Mouse (Mus musculus) gastrocnemius, postnatal 10 days (tissue): Measurements from ENCODE around the gene Tmem164. TPM values are rescaled to one million over a fixed set of nuclear protein-coding genes. Genes with fewer than 3 reads are reported as not detected.

ENCODE experiments used
- DNase-seq: peaks from one replicate; pipeline ENCODE4 v3.0.0; 2021; ENCODE audit warnings: mixed read lengths
- microRNA-seq, 2 experiments: library from miRNA; unstranded; fragments of <30 nt; microRNA quantifications; one replicate each; pipeline ENCODE4 v1.2.0; 2021
- total RNA-seq, 2 experiments: library from RNA; stranded (reverse); gene quantifications; 2 replicates each; pipeline ENCODE4 v1.2.3; 2021

Gene Tmem164
- total RNA-seq, 2 experiments from 2014 or later: 9.8 to 11.7 TPM

DNA sequence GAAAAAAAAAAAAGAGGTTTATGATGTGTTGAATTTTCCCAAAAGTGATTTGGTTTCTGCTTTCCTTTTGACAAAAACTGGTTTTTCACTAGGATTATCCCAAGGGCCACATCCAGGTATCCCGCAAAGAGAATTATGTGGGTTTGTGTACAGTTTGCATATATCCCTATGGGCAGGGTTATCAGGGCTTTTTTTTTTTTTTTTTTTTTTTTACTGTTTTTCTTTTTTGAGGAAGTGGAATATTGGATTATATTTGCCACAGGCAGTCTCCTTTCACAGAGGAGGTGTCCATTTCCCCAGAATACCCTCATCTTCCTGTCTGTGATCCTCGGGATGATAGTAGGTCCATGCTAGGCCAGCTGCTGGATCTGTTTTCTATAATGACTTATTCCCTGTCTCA lies 148.1 kb downstream of the Tmem164 start:
- DNase-seq: no peak

DNA sequence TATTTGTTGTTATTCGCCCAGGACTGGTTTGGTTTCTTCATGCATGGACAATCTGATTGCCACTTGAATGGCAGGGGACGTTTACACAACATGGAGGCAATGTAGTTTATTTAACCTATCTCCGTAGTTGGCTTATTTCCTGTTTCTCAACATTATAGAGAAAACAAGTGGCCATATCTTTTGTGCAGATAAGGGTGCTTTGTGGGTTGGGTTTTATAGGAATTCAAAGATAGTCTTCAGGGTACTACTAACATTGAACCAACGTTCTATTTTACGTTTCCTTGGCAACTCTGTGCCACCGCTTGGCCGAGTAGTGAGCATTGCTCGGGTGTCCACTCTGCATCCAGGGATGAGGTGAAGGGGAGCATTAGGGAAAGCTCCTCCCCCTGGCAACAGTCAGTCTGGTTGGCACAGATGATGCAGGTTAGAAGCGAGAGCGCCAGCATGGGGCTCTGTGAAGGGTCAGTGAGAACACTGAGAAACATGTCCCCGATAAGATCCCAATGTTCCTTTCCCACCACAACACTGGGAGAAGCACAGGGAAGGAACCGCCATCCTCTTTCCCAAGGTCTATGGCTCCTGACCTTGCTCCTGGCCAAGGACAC lies 148.8 kb downstream of the Tmem164 start:
- DNase-seq: no peak

GRCm38 (mm10) chrX:142830572-142830971 lies 149.4 kb downstream of the Tmem164 start:
- DNase-seq: no peak

DNA sequence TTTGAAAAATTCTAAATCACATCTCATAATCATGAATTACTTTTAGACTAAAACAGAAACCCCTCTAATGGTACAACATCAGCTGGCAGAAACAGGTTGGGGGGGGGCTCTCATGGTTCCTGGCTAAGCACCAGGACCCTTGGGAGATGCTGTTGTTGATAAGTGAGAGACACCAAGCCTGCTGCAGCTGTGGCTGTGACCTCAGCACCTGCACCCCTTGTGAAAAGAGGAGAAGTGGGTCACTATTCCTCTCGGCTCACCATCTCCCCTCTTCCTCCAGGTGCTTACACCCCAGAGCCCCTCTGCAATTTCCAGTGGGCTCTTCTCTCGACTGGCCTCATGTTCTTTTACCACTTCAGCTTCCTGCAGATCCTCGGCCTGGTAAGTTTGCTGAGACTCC lies 151.0 kb downstream of the Tmem164 start:
- no peak for DNase-seq

DNA sequence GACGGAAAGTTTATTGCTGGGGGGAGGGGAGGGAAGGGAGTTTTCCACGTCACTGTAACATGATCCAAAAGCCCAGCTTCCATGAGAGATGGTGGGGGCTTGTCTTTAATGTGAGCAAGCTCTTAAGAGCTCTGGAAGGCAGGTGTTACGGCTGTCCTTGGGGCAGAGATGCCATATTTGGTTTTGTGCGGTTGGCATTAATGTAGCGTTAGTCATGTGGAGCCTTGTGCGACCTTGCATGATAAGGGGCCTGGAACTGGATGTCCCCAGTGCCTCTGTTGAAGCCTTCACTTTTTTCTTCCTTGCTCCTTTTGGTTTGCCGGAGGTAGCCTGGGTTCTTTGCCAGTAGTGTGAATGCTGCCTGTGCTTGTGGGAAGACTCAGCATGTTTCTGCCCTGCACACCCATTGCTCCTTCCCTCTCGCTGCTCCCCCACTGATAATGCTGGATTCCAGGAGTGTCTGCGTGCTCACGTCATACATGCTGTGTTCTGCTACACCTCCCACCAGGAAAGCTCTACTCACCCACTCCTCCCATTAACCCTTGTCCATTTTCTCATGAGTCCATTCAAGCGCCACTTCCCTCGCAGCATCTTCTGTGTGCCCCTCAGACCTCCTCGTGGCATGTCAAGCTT lies 152.1 kb downstream of the Tmem164 start:
- no peak for DNase-seq

DNA sequence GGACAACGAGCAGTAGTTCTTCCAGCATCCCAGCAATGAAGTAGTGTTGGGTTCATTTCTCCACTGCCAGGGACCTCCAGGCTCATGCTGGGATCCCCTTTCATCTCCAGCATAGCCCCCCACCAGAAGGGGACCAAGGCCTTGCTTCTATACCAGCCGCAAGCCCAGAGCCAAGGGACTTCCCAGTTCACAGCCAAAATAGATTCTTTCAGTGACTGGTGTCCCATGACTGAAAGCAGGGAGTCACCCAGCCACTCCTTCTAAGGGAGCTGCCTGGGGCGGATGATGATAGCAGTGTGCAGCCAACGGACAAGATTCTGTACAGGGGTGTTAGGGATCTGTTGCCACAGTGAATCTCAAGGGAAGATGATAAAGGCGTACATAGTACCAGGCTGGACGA lies 153.6 kb downstream of the Tmem164 start:
- DNase-seq: no peak

GRCm38 (mm10) chrX:142836399-142836798 lies 155.2 kb downstream of the Tmem164 start:
- no peak for DNase-seq

- DNase-seq: no peak
Observed at GRCm38 (mm10) chrX:142837316-142837715, 156.1 kb downstream of the Tmem164 start.

- DNase-seq: no peak
Observed at GRCm38 (mm10) chrX:142838841-142839240, 157.6 kb downstream of the Tmem164 start.

GRCm38 (mm10) chrX:142839411-142839810 lies 158.2 kb downstream of the Tmem164 start:
- no peak for DNase-seq

GRCm38 (mm10) chrX:142841916-142842315 lies 160.7 kb downstream of the Tmem164 start:
- no peak for DNase-seq

- no peak for DNase-seq
Observed at GRCm38 (mm10) chrX:142846266-142846665, 165.1 kb downstream of the Tmem164 start.

GRCm38 (mm10) chrX:142848032-142848431 lies 166.8 kb downstream of the Tmem164 start:
- DNase-seq: no peak

- no peak for DNase-seq
Observed at GRCm38 (mm10) chrX:142869844-142870243, 188.6 kb downstream of the Tmem164 start.

DNA sequence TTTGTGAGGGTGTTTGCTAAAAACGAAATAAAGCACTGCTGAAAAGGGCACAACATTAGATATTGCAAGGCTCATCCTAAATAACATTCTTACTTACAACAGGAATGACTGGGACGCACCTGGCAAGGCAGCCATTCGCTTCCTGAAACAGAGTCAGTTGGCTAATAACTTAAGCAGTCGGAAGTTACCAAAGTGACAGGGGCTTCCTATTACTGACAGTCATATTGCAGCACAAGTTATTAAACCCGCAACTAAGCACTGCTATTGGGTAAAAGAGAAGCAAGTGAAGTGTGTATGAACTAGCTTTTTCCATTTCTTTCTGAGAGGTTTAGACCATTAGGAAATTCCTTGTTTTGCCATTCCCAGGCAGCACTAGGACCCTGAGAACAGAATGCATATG lies 201.0 kb downstream of the Tmem164 start:
- no peak for DNase-seq

DNA sequence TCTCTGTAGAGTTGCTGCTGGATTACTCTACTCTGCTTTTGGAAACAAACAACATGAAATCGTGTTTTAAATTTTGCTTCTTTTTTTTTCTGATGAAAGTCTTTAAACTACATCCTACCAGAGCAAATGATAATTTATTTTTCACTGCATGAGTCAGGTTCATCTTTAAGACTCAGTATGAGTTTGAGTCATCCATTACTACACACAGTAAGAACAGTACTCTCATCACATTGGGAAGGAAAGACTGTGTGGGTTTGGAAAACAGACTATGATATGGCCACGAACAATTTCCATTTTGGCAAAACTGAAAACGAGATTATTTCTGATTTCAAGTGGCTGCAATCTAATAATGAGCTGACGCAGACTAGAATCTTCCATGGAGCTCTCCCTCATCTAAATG lies 202.4 kb downstream of the Tmem164 start:
- DNase-seq: no peak

GRCm38 (mm10) chrX:142885962-142886361 lies 204.8 kb downstream of the Tmem164 start:
- no peak for DNase-seq

Small RNAs within 50 kb of the gene (microRNA-seq; reads per million reads assigned to microRNA genes)
- 4,273 to 4,892 reads per million in 2 experiments for gene Mir652
